Mouse (Mus musculus): ENCODE measurements at regions not wholly inside any gene's neighbourhood (a gene's known extent, or its start where the extent isn't known, plus 50 kb on each side); places are given as distances from the start of the nearest gene placed in this dataset.
A peak's percentile ranks its signal among the peaks of the same experiment; 100 is the strongest.

DNA sequence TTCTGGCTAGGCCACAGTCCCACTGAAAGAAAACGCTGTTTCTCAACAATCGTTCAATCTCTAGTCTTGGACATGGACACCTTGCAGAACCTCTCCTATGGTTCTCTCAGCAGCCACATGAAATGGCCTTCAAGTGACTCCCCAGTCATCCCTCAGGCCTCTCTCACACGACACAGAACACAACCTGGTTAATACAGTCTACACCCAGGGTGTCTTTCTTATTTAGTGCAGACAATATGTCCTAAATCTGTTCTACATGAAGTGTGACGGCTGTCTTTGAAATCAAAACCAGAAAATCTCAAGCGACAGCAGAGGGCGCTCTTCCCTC lies 75.2 kb upstream of the Egfl6 start:
- Histone ChIP-seq H3K4me1 (peaks cover 10% of the 10 kb centered on the region), H3K4me3 (no peak overlapping the region), H3K9ac (no peak overlapping the region), H3K27ac (peak overlapping the region; percentile 82; the same call in 1 of the 2 replicates), H3K9me3 (replicated peaks) (no peaks in the 10 kb centered on the region), H3K4me2 (peak overlapping the region; percentile 49; the same call in 1 of the 2 replicates), H3K36me3 (ENCODE audit: poor library complexity, severe bottlenecking) (no peaks in the 10 kb centered on the region), H3K27me3 (0 out of 2 replicates have a peak, but pooled peaks cover 2% of the 10 kb centered on the region)
- peak; percentile 65; the same call in 1 of the 2 replicates for ATAC-seq
- 28% methylated on average over 6 of the region's 6 CpGs for WGBS

- Histone ChIP-seq H3K4me1 (no peaks in the 10 kb centered on the region), H3K9me3 (replicated peaks) (no peaks in the 10 kb centered on the region), H3K36me3 (ENCODE audit: poor library complexity, severe bottlenecking) (no peaks in the 10 kb centered on the region), H3K27me3 (no peaks in the 10 kb centered on the region), H3K27ac (no peak overlapping the region), H3K4me2 (no peak overlapping the region), H3K4me3 (no peak overlapping the region), H3K9ac (no peak overlapping the region)
- ATAC-seq: peak; percentile 57; the same call in 1 of the 2 replicates
- WGBS: 65% methylated on average over 3 of the region's 3 CpGs
Measured at GRCm38 (mm10) chrX:166652400-166652799, 66.9 kb upstream of the Egfl6 start.

- H3K4me1 ChIP-seq: no peaks in the 10 kb centered on the region
- no peak overlapping the region for H3K9ac ChIP-seq
- WGBS: 62% methylated on average over 7 of the region's 7 CpGs
- H3K36me3 ChIP-seq (ENCODE audit: poor library complexity, severe bottlenecking): no peaks in the 10 kb centered on the region
- no peak overlapping the region for H3K4me3 ChIP-seq
- 0 out of 2 replicates have a peak, but pooled peaks have one; percentile 24 for ATAC-seq
- H3K27me3 ChIP-seq: no peaks in the 10 kb centered on the region
- no peaks in the 10 kb centered on the region for H3K9me3 ChIP-seq (replicated peaks)
- H3K4me2 ChIP-seq: no peak overlapping the region
- H3K27ac ChIP-seq: no peak overlapping the region
Measured at GRCm38 (mm10) chrX:166645713-166646112, 60.2 kb upstream of the Egfl6 start.

DNA sequence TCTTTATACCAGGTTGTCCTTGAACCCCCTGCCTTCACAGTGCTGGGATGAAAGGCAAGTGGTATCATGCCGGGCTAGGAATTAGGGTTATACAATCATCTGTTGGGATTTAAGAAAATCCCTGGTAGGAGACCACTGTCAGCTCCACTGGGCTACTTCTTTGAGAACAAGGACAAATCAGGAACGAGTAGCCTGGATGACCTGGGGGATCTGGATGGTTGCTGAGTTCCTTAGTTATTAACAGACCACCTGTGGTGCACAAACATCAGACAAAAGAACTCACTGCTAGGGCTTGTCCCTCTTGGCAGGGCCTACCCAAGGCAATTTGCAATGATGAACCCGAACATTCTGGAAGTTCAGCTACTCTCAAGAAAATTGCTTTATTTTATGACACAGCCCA lies 55.7 kb upstream of the Egfl6 start:
- H3K27me3 ChIP-seq: 0 out of 2 replicates have a peak, but pooled peaks cover 2% of the 10 kb centered on the region
- no peak overlapping the region for H3K27ac ChIP-seq
- H3K4me1 ChIP-seq: no peaks in the 10 kb centered on the region
- no peak overlapping the region for H3K4me2 ChIP-seq
- H3K36me3 ChIP-seq (ENCODE audit: poor library complexity, severe bottlenecking): no peaks in the 10 kb centered on the region
- WGBS: 38% methylated on average over 3 of the region's 3 CpGs
- no peak overlapping the region for H3K9ac ChIP-seq
- ATAC-seq: no peak
- no peaks in the 10 kb centered on the region for H3K9me3 ChIP-seq (replicated peaks)
- no peak overlapping the region for H3K4me3 ChIP-seq

DNA sequence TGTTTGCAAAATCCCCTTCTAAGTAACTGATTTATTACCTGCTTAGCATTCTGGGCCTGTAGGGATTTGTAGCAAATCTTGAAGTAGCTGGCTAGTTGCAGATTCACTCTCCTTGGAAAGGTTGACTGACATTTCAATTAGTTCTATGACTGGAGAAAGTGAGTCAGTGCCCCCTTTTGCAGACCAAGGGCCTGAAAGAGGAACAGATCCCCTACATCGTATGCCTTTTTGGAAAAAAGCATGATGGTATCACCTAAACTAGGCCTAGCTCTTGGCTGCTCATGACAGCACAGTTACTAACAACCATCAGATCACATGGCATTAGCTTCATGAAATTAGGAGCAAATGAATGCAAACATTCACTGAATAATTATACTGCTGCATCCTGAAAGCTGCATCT lies 54.7 kb upstream of the Egfl6 start:
- Histone ChIP-seq H3K4me1 (no peaks in the 10 kb centered on the region), H3K4me2 (no peak overlapping the region), H3K27ac (no peak overlapping the region), H3K36me3 (ENCODE audit: poor library complexity, severe bottlenecking) (no peaks in the 10 kb centered on the region), H3K9me3 (replicated peaks) (no peaks in the 10 kb centered on the region), H3K27me3 (0 out of 2 replicates have a peak, but pooled peaks cover 2% of the 10 kb centered on the region), H3K9ac (no peak overlapping the region), H3K4me3 (no peak overlapping the region)
- ATAC-seq: no peak
- 86% methylated on average over 1 of the region's 1 CpGs for WGBS
